Mouse (Mus musculus) hindbrain, embryonic 15.5 days (tissue): ENCODE measurements around the gene Gm10188. TPM values are rescaled to one million over a fixed set of nuclear protein-coding genes. Genes with fewer than 3 reads are reported as not detected.

ENCODE experiments used
- ATAC-seq: fragments of 200-750 bp; cut with Nextera tagmentation; 2 replicates; pipeline ENCODE4 v1.8.0; 2017; ENCODE audit warnings: low read depth, moderate number of reproducible peaks, moderate TSS enrichment; ENCODE audit not compliant: low FRiP score
- H3K27ac ChIP-seq: fragments of 300-500 bp; sonication (generic); replicated peaks from 2 replicates; pipeline ENCODE4 v1.5.1; 2015; ENCODE audit warnings: mild to moderate bottlenecking, inconsistent platforms
- H3K27me3 ChIP-seq: fragments of 300-500 bp; sonication (generic); 2 replicates; pipeline ENCODE4 v1.6.1; 2015; ENCODE audit warnings: control low read depth, inconsistent platforms
- H3K36me3 ChIP-seq: fragments of 300-500 bp; sonication (generic); 2 replicates; pipeline ENCODE4 v1.6.1; 2015; ENCODE audit warnings: control low read depth, inconsistent platforms
- H3K4me1 ChIP-seq: fragments of 300-500 bp; sonication (generic); replicated peaks from 2 replicates; pipeline ENCODE4 v1.6.1; 2015; ENCODE audit warnings: control low read depth, inconsistent platforms
- H3K4me2 ChIP-seq: fragments of 300-500 bp; sonication (generic); 2 replicates; pipeline ENCODE4 v1.6.1; 2015; ENCODE audit warnings: moderate library complexity, mild to moderate bottlenecking, inconsistent platforms
- H3K4me3 ChIP-seq: fragments of 300-500 bp; sonication (generic); 2 replicates; pipeline ENCODE4 v1.5.1; 2015; ENCODE audit warnings: mild to moderate bottlenecking, inconsistent platforms
- H3K9ac ChIP-seq: fragments of 300-500 bp; sonication (generic); 2 replicates; pipeline ENCODE4 v1.6.1; 2015; ENCODE audit warnings: inconsistent platforms
- H3K9me3 ChIP-seq: fragments of 300-500 bp; sonication (generic); 2 replicates; pipeline ENCODE4 v1.6.1; 2016; ENCODE audit warnings: control low read depth, inconsistent platforms
- WGBS: fragments of 180-500 bp; shearing (Covaris S2); methylation state at CpG from one replicate; pipeline ENCODE4 v1.1.7; 2015; 5-methylcytosine and 5-hydroxymethylcytosine counted together
- polyA plus RNA-seq: library from polyadenylated mRNA; unstranded; fragments of >200 nt; fragmentation: Nextera tagmentation; extraction: Ambion mirVana; gene quantifications from 2 replicates; pipeline ENCODE4 v1.2.1, GENCODE M21; 2015

Gene Gm10188
- polyA plus RNA-seq, 1 experiment from 2014 or later = 0.25 TPM

DNA sequence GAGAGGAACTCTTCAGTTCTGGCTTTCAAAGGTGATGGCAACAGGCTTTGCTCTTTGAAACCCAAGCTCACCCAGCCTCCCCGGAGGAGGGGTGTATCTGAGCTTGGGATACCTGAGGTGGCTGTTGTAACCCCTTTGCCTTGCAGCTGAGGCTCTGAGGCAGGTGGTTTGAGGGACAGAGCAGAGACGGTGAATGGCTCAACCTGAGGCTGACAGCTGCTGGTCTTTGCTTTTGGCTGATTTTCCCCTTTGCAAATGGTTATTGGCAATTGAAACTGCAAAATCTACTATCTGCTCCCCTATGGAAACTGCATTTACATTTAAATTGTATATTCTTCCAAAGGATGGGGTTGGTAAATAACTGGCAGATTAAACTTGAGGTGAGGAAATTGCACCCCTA lies 7.9 kb downstream of the Gm10188 start:
- no peaks in the 10 kb centered on the region for H3K9me3 ChIP-seq
- H3K4me3 ChIP-seq = no peak overlapping the region
- H3K27ac ChIP-seq = peak overlapping the region; percentile 64
- H3K9ac ChIP-seq = no peak overlapping the region
- peaks cover 22% of the 10 kb centered on the region for H3K4me1 ChIP-seq
- no peaks in the 10 kb centered on the region for H3K36me3 ChIP-seq
- H3K4me2 ChIP-seq = no peak overlapping the region
- WGBS = 17% methylated on average over 2 of the region's 2 CpGs
- ATAC-seq = no peak
- H3K27me3 ChIP-seq = no peaks in the 10 kb centered on the region

DNA sequence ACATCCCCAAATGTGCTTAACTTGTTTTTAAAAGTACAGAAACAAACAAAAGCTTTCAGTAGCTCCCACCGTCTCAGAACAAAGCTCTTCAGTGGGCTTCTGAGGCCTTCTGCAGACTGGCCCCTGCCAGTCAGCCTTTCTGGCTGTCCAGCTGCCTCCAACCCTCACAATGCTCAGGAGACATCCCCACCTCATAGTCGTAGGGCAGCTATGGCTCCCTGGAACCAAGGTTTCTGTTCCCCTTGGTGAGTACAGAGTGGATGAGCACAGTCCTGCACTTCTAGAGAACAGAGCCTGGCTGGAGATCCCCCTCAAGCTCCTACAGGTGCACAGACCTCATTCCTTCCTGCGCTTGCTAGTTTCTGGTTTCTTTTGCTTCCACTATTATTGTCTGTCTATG lies 13.3 kb downstream of the Gm10188 start:
- no peak for ATAC-seq
- Histone ChIP-seq H3K4me1 (peaks cover 28% of the 10 kb centered on the region), H3K4me3 (no peak overlapping the region), H3K9ac (no peak overlapping the region), H3K27ac (no peak overlapping the region), H3K36me3 (no peaks in the 10 kb centered on the region), H3K9me3 (no peaks in the 10 kb centered on the region), H3K27me3 (no peaks in the 10 kb centered on the region), H3K4me2 (no peak overlapping the region)
- 59% methylated on average over 3 of the region's 3 CpGs for WGBS

DNA sequence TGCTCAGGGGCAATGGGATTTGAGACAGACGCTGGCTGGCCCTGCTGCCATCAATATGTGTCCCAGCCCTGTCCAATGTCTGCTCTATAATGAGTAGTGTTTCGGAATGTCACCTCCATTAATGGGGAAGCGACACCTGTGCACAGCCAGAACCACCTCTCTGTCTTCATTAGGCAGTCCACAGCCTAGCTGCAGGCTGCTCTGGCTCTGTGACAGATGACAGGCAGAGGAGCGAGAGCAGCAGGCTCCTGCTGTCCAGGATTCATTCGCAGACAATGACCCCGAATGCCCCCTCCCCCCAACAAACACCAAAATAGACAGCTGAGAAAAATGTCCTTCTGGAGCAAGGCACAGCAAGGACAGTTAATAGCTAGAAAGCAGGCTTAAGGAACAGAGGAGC lies 16.5 kb downstream of the Gm10188 start:
- Histone ChIP-seq H3K27me3 (no peaks in the 10 kb centered on the region), H3K36me3 (no peaks in the 10 kb centered on the region), H3K9ac (no peak overlapping the region), H3K27ac (peak overlapping the region; percentile 55; the same call in 1 of the 2 replicates), H3K4me2 (no peak overlapping the region), H3K9me3 (no peaks in the 10 kb centered on the region), H3K4me1 (peaks cover 54% of the 10 kb centered on the region), H3K4me3 (no peak overlapping the region)
- 14% methylated on average over 6 of the region's 6 CpGs for WGBS
- peak; percentile 84 for ATAC-seq

DNA sequence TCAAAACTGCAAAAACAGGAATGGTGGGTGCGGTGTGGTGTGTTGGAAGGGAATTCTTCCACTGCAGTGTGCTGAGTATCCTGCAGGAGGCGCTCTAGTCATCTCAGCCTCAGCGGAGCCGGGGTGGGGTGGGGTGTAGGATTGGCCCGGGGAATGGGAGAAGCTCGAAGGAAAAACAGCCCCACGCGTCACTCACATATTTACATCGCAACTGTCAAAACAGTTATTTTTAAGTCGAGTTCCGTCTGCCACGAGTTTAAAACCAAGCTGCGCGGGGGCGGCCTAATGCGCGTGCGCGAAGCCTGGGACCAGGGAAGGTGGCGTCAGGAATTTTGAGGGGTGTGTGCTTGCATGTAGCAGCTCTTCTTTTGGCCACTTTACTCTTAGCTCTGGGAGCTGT lies 17.3 kb downstream of the Gm10188 start:
- Histone ChIP-seq H3K4me1 (peaks cover 62% of the 10 kb centered on the region), H3K27me3 (no peaks in the 10 kb centered on the region), H3K9ac (peak overlapping the region; percentile 7; the same call in 1 of the 2 replicates), H3K9me3 (no peaks in the 10 kb centered on the region), H3K4me3 (peak overlapping the region; percentile 19), H3K4me2 (peak overlapping the region; percentile 39), H3K27ac (0 out of 2 replicates have a peak overlapping the region, but pooled peaks have one; percentile 55), H3K36me3 (no peaks in the 10 kb centered on the region)
- ATAC-seq = no peak
- 7% methylated on average over 20 of the region's 20 CpGs for WGBS

DNA sequence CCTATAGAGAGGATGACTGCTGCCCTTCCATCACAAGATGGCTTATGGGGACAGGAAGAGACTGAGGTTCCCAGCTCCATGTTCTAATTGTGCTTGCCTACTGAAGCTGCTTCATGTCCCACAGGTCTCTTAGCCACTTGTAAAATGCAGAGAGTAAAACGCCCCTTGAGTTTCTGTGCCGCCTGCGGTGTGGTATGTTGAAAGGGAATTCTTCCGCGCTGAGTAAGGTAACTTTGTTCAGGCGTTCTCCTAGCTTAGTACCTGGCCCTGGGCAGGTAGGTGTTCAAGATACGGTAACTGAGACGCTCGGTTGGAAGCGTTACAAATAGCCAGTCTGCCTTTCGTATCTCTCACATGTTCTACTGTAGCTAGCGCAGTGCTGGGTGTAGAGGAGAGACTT lies 17.9 kb downstream of the Gm10188 start:
- Histone ChIP-seq H3K4me2 (peak overlapping the region; percentile 39), H3K27me3 (no peaks in the 10 kb centered on the region), H3K36me3 (no peaks in the 10 kb centered on the region), H3K4me3 (no peak overlapping the region), H3K4me1 (peaks cover 68% of the 10 kb centered on the region), H3K9me3 (no peaks in the 10 kb centered on the region), H3K27ac (no peak overlapping the region), H3K9ac (no peak overlapping the region)
- ATAC-seq = no peak
- WGBS = 42% methylated on average over 12 of the region's 12 CpGs

DNA sequence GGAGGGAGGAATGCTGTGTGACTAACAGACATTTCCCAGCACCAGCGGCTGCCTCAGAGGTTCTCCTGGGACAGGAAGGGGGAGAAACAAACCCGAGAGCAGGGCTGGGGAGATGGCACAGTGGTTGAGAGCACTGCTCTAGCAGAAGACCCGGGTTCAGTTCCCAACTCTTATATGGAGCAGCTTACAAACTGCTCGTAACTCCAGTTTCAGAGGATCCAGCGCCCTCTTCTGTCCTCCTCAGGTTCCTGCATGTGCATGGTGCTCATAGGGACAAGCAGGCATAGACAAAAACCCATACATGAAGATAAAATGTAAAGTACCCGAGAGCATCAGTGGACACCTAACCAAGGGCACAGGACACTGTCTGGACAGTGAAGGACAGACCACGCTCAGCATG lies 18.6 kb downstream of the Gm10188 start:
- H3K9me3 ChIP-seq = no peaks in the 10 kb centered on the region
- no peak overlapping the region for H3K4me2 ChIP-seq
- no peaks in the 10 kb centered on the region for H3K27me3 ChIP-seq
- no peak overlapping the region for H3K27ac ChIP-seq
- peaks cover 70% of the 10 kb centered on the region for H3K4me1 ChIP-seq
- no peak overlapping the region for H3K9ac ChIP-seq
- no peak overlapping the region for H3K4me3 ChIP-seq
- ATAC-seq = no peak
- 17% methylated on average over 7 of the region's 7 CpGs for WGBS
- H3K36me3 ChIP-seq = no peaks in the 10 kb centered on the region

DNA sequence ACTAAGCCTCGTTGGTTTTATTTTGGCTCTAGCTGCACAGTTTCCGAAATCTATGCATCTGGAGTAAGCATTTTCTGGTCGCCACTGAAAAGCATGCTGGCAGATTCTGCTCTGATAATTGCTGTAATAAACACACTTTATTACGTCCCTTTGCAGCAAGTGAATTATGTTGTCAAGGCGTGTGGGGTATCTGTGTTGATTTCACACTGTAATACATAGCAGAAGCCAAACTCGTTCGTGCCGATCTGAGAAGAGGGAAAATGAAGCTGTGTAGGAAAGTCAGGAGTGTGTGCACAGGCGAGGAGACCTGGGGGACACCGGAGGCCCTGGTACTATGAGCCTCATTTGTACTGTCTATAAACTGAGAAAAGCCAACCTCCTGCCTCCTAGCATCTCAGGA lies 20.2 kb downstream of the Gm10188 start:
- Histone ChIP-seq H3K9me3 (no peaks in the 10 kb centered on the region), H3K9ac (no peak overlapping the region), H3K4me2 (no peak overlapping the region), H3K27ac (peak overlapping the region; percentile 73), H3K4me3 (no peak overlapping the region), H3K36me3 (no peaks in the 10 kb centered on the region), H3K4me1 (peaks cover 78% of the 10 kb centered on the region), H3K27me3 (no peaks in the 10 kb centered on the region)
- ATAC-seq = no peak
- WGBS = 53% methylated on average over 10 of the region's 10 CpGs

DNA sequence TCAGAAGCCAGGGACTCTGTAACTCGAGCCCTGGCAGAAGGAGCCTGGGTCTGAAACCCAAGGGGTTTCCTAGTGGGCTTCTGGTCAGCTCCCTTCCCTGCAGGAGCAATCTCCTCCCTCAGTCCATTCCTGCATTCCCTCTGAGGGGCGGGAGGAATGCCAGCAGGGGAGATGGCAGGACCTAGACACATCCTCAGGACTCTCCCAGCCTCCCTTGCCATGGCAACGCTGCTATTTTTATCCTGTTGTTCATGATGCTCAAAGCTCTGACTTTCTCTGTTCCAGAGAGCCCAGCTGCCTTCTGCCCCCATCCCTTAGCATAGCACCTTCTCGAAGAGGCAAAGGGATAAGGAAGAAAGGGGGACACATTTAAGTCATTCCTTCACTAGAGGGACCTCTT lies 21.4 kb downstream of the Gm10188 start:
- Histone ChIP-seq H3K9me3 (no peaks in the 10 kb centered on the region), H3K4me2 (no peak overlapping the region), H3K27me3 (no peaks in the 10 kb centered on the region), H3K4me1 (peaks cover 74% of the 10 kb centered on the region), H3K9ac (no peak overlapping the region), H3K36me3 (no peaks in the 10 kb centered on the region), H3K27ac (peak overlapping the region; percentile 73), H3K4me3 (no peak overlapping the region)
- no peak for ATAC-seq
- 9% methylated on average over 4 of the region's 4 CpGs for WGBS

DNA sequence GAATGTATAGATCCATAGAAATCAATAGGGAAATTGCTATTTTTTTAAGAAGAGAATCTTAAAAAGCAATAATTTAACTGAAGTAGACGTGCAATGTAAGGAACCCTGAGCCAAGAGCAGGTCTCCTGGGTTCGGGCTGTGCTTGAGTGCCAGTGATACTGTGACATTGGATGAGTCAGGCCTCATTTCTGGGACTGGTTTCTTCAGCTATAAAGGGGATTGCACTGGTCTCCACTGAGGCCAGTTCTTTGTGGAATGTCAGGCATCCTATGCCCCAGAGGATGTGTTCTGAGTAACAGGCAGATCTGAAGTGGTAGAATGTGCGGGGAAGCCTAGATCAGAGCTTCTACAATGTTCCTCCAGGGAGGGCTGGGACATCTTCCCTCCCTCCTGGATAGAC lies 22.7 kb downstream of the Gm10188 start:
- ATAC-seq = no peak
- H3K4me3 ChIP-seq = no peak overlapping the region
- 0 out of 2 replicates have a peak overlapping the region, but pooled peaks have one; percentile 73 for H3K27ac ChIP-seq
- H3K4me2 ChIP-seq = no peak overlapping the region
- no peaks in the 10 kb centered on the region for H3K27me3 ChIP-seq
- peaks cover 75% of the 10 kb centered on the region for H3K4me1 ChIP-seq
- no peaks in the 10 kb centered on the region for H3K9me3 ChIP-seq
- H3K36me3 ChIP-seq = no peaks in the 10 kb centered on the region
- 80% methylated on average over 3 of the region's 3 CpGs for WGBS
- no peak overlapping the region for H3K9ac ChIP-seq

DNA sequence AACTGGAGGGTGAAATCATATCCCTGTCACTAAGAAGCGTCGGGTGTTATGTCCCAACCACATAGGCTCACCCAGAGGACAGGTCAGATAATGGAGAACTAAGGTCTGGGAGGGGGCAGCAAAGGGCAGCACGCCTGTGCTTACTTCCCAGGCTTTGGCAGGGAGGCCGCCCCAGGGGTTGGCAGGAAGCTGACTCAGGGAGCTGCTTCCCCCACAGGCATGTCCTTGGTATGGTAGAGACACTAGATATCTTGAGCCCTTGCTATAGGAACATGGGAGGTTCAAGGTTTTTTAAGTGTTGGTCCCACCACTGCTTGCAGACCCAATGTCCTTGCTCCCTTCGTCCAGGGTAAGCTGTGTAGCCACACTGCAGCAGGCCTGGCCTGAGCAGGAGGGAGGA lies 23.6 kb downstream of the Gm10188 start:
- H3K4me2 ChIP-seq = no peak overlapping the region
- H3K27me3 ChIP-seq = no peaks in the 10 kb centered on the region
- no peak for ATAC-seq
- H3K4me3 ChIP-seq = no peak overlapping the region
- H3K4me1 ChIP-seq = peaks cover 76% of the 10 kb centered on the region
- no peak overlapping the region for H3K9ac ChIP-seq
- no peaks in the 10 kb centered on the region for H3K9me3 ChIP-seq
- 83% methylated on average over 5 of the region's 5 CpGs for WGBS
- no peaks in the 10 kb centered on the region for H3K36me3 ChIP-seq
- H3K27ac ChIP-seq = no peak overlapping the region

DNA sequence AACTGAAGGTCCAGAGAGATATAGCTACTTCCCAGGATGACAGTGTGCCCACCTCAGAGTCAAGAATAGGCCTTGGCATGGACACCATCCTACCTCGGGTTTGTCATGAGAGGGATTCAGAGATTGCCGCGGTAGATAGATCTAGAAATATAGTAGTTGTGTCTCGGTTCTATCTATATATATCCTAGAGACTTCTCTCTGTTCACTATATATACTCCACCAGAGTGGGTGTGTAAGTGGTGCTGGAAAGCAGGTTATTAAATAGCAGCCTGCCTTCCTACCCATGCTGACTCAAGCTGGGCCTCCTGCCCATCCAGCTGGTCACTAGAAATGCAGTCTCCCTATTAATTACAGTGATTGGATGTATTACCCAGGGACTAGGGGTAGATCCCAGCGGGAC lies 26.8 kb downstream of the Gm10188 start:
- H3K4me3 ChIP-seq = no peak overlapping the region
- no peak for ATAC-seq
- no peak overlapping the region for H3K4me2 ChIP-seq
- WGBS = 95% methylated on average over 5 of the region's 5 CpGs
- H3K36me3 ChIP-seq = no peaks in the 10 kb centered on the region
- H3K9me3 ChIP-seq = no peaks in the 10 kb centered on the region
- H3K9ac ChIP-seq = no peak overlapping the region
- no peak overlapping the region for H3K27ac ChIP-seq
- H3K4me1 ChIP-seq = peaks cover 75% of the 10 kb centered on the region
- no peaks in the 10 kb centered on the region for H3K27me3 ChIP-seq

DNA sequence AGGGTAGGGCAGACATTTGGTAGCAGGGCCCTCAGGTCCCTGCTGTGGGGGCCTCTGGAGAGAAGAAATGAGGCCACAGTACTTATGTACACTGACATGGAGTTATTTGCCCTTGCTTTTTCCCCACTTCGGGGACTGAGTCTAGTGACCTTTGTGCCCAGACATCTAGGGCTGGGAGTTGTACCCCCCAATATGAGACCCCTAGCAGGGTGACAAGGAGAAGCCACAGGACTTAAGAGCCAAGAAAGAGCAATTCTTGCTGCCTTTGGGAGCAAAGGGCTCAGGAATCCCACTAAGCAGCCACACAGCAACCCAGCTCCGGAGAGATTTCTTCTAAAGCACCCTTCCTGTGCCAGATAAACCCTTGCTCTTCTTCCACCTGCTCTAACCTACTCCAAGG lies 27.6 kb downstream of the Gm10188 start:
- Histone ChIP-seq H3K27ac (peak overlapping the region; percentile 67; the same call in 1 of the 2 replicates), H3K4me2 (peak overlapping the region; percentile 47), H3K36me3 (no peaks in the 10 kb centered on the region), H3K27me3 (no peaks in the 10 kb centered on the region), H3K9me3 (no peaks in the 10 kb centered on the region), H3K9ac (no peak overlapping the region), H3K4me1 (peaks cover 75% of the 10 kb centered on the region), H3K4me3 (no peak overlapping the region)
- 63% methylated on average over 2 of the region's 2 CpGs for WGBS
- ATAC-seq = no peak

DNA sequence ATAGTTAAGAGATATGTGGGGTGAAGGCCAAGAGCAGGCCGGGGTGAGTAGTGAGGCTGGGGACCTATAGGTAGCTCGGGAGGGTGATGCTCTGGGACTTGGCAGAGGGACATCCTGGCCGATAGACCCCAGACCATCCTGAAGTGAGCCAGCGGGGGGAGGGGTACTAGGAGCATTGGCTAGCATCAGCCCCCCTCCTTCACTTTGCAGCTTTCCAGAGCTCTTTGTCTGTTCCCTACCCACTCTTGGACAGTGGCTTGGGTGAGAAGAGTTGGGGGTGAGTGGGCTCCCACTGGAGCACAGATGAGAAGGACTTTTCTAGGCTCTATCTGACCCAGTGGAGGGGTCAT lies 28.1 kb downstream of the Gm10188 start:
- no peak for ATAC-seq
- Histone ChIP-seq H3K9me3 (no peaks in the 10 kb centered on the region), H3K4me3 (peak overlapping the region; percentile 36), H3K36me3 (no peaks in the 10 kb centered on the region), H3K4me1 (peaks cover 77% of the 10 kb centered on the region), H3K27me3 (no peaks in the 10 kb centered on the region), H3K4me2 (peak overlapping the region; percentile 47), H3K27ac (peak overlapping the region; percentile 67; the same call in 1 of the 2 replicates), H3K9ac (no peak overlapping the region)
- WGBS = 34% methylated on average over 4 of the region's 4 CpGs
